Mouse (Mus musculus) G1E (cell line): ENCODE data around the gene Myt1.

Experiments
- CTCF ChIP-seq: IDR thresholded peaks from 2 replicates; pipeline ENCODE4 v1.5.1; 2012; ENCODE audit warnings: low read depth, low read length, inconsistent platforms, mixed read lengths
- TAL1 ChIP-seq: conservative IDR thresholded peaks from 2 replicates; pipeline ENCODE4 v1.6.1; 2012; ENCODE audit warnings: low read depth, low read length, inconsistent platforms, mixed read lengths

GRCm38 (mm10) chr2:181769397-181769796, 6.3 kb downstream of the Myt1 start:
- TF ChIP-seq CTCF, result no peak
- no peak for TF ChIP-seq TAL1
